Mouse (Mus musculus): ENCODE results near the gene Ndnf. TPM values are rescaled to one million over a fixed set of nuclear protein-coding genes. Genes with fewer than 3 reads are reported as not detected.

The Ndnf gene
- total and polyA plus RNA-seq, 3 experiments: not detected

- H3K27ac ChIP-seq (ENCODE audit: control insufficient read depth, low read depth, low read length): no peak overlapping the region
- no peak for TF ChIP-seq UBTF (IDR thresholded peaks at IDR 0.05; ENCODE audit: borderline replicate concordance, insufficient read depth, low read depth, low read length)
- TF ChIP-seq JUND (IDR thresholded peaks at IDR 0.05; ENCODE audit: low read depth, low read length): no peak
- no peak for TF ChIP-seq ZNF384 (IDR thresholded peaks at IDR 0.05; ENCODE audit: low read depth, low read length)
- TF ChIP-seq TCF12 (IDR thresholded peaks at IDR 0.05; ENCODE audit: low read depth, low read length): no peak
- TF ChIP-seq MYB (IDR thresholded peaks at IDR 0.05; ENCODE audit: low read depth, low read length): no peak
- no peak for TF ChIP-seq ETS1 (IDR thresholded peaks at IDR 0.05; ENCODE audit: low read depth, low read length)
- TF ChIP-seq SIN3A (IDR thresholded peaks at IDR 0.05; ENCODE audit: low read length): no peak
- no peak for TF ChIP-seq ZMIZ1 (IDR thresholded peaks at IDR 0.05; ENCODE audit: low read depth, low read length)
- no peak for TF ChIP-seq RCOR1 (IDR thresholded peaks at IDR 0.05; ENCODE audit: low read depth, low read length)
- TF ChIP-seq BHLHE40 (IDR thresholded peaks at IDR 0.05; ENCODE audit: borderline replicate concordance, low read depth, low read length): no peak
- no peak for TF ChIP-seq TAL1 (IDR thresholded peaks at IDR 0.05; ENCODE audit: low read length)
- TF ChIP-seq EP300 (IDR thresholded peaks at IDR 0.05; ENCODE audit: low read depth in 1 of 2, low read length in 2 of 2): no peak
- TF ChIP-seq CHD1 (IDR thresholded peaks at IDR 0.05; ENCODE audit: low read depth, low read length): no peak
- TF ChIP-seq HCFC1 (IDR thresholded peaks at IDR 0.05; ENCODE audit: low read depth, low read length): no peak
- no peak for TF ChIP-seq POLR2AphosphoS2 (IDR thresholded peaks at IDR 0.05; ENCODE audit: low read length)
- no peak for TF ChIP-seq POLR2AphosphoS5 (IDR thresholded peaks at IDR 0.05; ENCODE audit: borderline replicate concordance, low read depth, low read length)
- no peak for TF ChIP-seq GABPA (IDR thresholded peaks at IDR 0.05; ENCODE audit: low read depth, low read length)
- no peak for TF ChIP-seq NRF1 (IDR thresholded peaks at IDR 0.05; ENCODE audit: insufficient read depth, low read depth, low read length, poor library complexity, severe bottlenecking)
- TF ChIP-seq MAZ (IDR thresholded peaks at IDR 0.05; ENCODE audit: low read depth, low read length): no peak
- no peak for DNase-seq (ENCODE audit: low read depth, low spot score)
- H3K9me3 ChIP-seq (replicated peaks; ENCODE audit: insufficient read depth, low read length): no peaks in the 10 kb centered on the region
- H3K4me1 ChIP-seq (ENCODE audit: control insufficient read depth in 1 of 2, insufficient read depth in 2 of 2, low read length in 2 of 2): no peaks in the 10 kb centered on the region
- H3K79me2 ChIP-seq (ENCODE audit: control insufficient read depth, insufficient read depth, low read length, poor library complexity): no peaks in the 10 kb centered on the region
- no peaks in the 10 kb centered on the region for H3K36me3 ChIP-seq (ENCODE audit: control insufficient read depth in 1 of 2, insufficient read depth in 2 of 2, low read length in 2 of 2)
- H3K9ac ChIP-seq (ENCODE audit: control insufficient read depth, low read depth, low read length, poor library complexity, severe bottlenecking): no peak overlapping the region
- H3K4me3 ChIP-seq (ENCODE audit: control insufficient read depth in 1 of 2, insufficient read depth in 1 of 2, low read depth in 2 of 2, low read length in 2 of 2): no peak overlapping the region
- H3K27me3 ChIP-seq (ENCODE audit: control insufficient read depth in 1 of 2, insufficient read depth in 2 of 2, low read length in 2 of 2): peaks cover 5 to 11% of the 10 kb centered on the region in 2 experiments
These were observed 25.0 kb upstream of the Ndnf start for GRCm38 (mm10) chr6:65646408-65646807.

- no peak for TF ChIP-seq USF1 (IDR thresholded peaks at IDR 0.05; ENCODE audit: low read depth, low read length)
- no peak for TF ChIP-seq ETS1 (IDR thresholded peaks at IDR 0.05; ENCODE audit: low read depth, low read length)
- no peak for TF ChIP-seq EP300 (IDR thresholded peaks at IDR 0.05; ENCODE audit: low read depth in 1 of 2, low read length in 2 of 2)
- TF ChIP-seq NELFE (IDR thresholded peaks at IDR 0.05; ENCODE audit: low read depth, low read length): no peak
- no peak for TF ChIP-seq MXI1 (IDR thresholded peaks at IDR 0.05; ENCODE audit: low read depth, low read length)
- no peak for TF ChIP-seq TBP (IDR thresholded peaks at IDR 0.05; ENCODE audit: low read depth, low read length)
- TF ChIP-seq ZMIZ1 (IDR thresholded peaks at IDR 0.05; ENCODE audit: low read depth, low read length): no peak
- no peak for TF ChIP-seq RCOR1 (IDR thresholded peaks at IDR 0.05; ENCODE audit: low read depth, low read length)
- TF ChIP-seq POLR2AphosphoS5 (IDR thresholded peaks at IDR 0.05; ENCODE audit: borderline replicate concordance, low read depth, low read length): no peak
These were observed 23.7 kb upstream of the Ndnf start for GRCm38 (mm10) chr6:65647731-65648130.

More at GRCm38 (mm10) chr6:65647731-65648130, 23.7 kb upstream of the Ndnf start:
- Histone ChIP-seq H3K79me2 (ENCODE audit: control insufficient read depth, insufficient read depth, low read length, poor library complexity) (no peaks in the 10 kb centered on the region), H3K9ac (ENCODE audit: control insufficient read depth, low read depth, low read length, poor library complexity, severe bottlenecking) (no peak overlapping the region), H3K4me3 (ENCODE audit: control insufficient read depth in 1 of 2, insufficient read depth in 1 of 2, low read depth in 2 of 2, low read length in 2 of 2) (no peak overlapping the region), H3K9me3 (replicated peaks; ENCODE audit: insufficient read depth, low read length) (no peaks in the 10 kb centered on the region), H3K27ac (ENCODE audit: control insufficient read depth, low read depth, low read length) (no peak overlapping the region), H3K36me3 (ENCODE audit: control insufficient read depth in 1 of 2, insufficient read depth in 2 of 2, low read length in 2 of 2) (no peaks in the 10 kb centered on the region), H3K4me1 (ENCODE audit: control insufficient read depth in 1 of 2, insufficient read depth in 2 of 2, low read length in 2 of 2) (no peaks in the 10 kb centered on the region), H3K27me3 (ENCODE audit: control insufficient read depth in 1 of 2, insufficient read depth in 2 of 2, low read length in 2 of 2) (peaks cover 5 to 9% of the 10 kb centered on the region in 2 experiments)
- no peak for DNase-seq (ENCODE audit: low read depth, low spot score)
